Mouse (Mus musculus): ENCODE measurements around the gene Gpr37l1.

DNA sequence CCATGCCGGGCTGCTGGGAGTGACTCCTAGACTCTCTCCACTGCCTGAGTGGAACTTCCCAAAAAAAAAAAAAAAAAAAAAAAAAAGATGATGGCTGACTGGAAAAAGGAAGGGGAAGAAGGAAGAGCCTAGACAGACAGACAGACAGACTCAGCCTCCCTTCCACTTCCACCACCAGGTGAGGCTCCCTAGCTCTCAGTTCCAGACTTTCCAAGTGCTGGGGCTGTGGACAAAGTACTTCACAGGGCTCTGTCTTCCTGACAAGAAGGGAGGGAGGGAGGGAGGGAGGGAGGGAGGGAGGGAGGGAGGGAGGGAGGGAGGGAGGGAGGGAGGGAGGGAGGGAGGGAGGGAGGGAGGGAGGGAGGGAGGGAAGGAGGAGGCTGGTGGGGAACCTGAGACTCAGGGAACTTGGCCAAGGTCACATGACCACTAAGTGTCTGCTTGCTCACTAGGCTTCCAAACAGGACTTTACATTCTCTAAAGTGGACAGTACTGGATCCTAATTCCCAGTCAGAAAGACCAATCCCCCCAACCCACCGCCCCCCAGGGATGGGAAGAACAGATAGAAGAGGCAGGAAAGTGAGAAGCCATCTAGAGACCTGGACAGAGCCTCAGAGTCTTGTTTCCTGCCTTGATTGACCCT lies 37.0 kb downstream of the Gpr37l1 start:
- no peak for TF ChIP-seq GATA1 (IDR thresholded peaks at IDR 0.05; ENCODE audit: borderline replicate concordance, low read length)
- no peak for TF ChIP-seq FLI1 (IDR thresholded peaks at IDR 0.05; ENCODE audit: low read length)
